Mouse (Mus musculus): Measurements from ENCODE around the gene Gm4301.
"Not testable (repeated sequence)": the region's sequence is repeated elsewhere in the genome, so short reads cannot be mapped to it uniquely, and the experiment has no call there.

DNA sequence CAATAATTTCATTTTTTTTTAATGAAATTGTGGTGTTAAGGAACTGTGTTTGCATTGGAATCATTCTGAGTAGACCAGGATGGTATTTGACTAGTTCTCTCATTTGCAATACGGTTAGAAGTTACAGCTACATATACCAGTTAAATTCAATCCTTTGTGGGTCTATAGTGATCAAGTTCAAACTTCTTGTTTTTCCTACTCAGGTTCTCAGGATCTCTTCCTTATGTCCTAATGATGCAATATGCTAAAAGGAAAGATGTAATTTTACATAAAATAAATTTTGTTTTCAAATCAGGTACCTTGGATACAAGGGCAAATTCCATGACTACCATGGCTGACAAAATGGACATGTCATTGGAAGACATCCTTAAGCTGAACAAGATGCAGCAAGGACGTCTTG, at the start of gene Gm4301:
- not testable (repeated sequence) for TF ChIP-seq CTCF (IDR thresholded peaks at IDR 0.05; ENCODE audit: low read depth); EP300 (optimal IDR thresholded peaks at IDR 0.05)

Data from stomach, postnatal 0 days (tissue).